7 mouse cellular contexts compared by ENCODE assay signal in genomic region chr5:139345364-139345714, GRCm38 (mm10). TPM values are rescaled to one million over a fixed set of nuclear protein-coding genes. Genes with fewer than 3 reads are reported as not detected.
A peak's percentile ranks its signal among the peaks of the same experiment; 100 is the strongest.
DNase-seq lines count a peak whose midpoint lies in the region; ATAC-seq lines count a peak whose summit lies in the region.

No protein-coding gene starts in this region.

- peak overlapping the region; percentile 48 for H3K9ac ChIP-seq in lung, embryonic 16.5 days (ENCODE audit: low read length)
- no peak overlapping the region; the same call in 1 of the 2 replicates for H3K9ac ChIP-seq in forebrain, embryonic 11.5 days (ENCODE audit: low read length)
- 0 out of 2 replicates have a peak overlapping the region, but pooled peaks have one; percentile 92 for H3K9ac ChIP-seq in limb, embryonic 15.5 days
- H3K9ac ChIP-seq in stomach, embryonic 16.5 days (ENCODE audit: low read length): peak overlapping the region; percentile 71

- no peak for DNase-seq in lung, postnatal 25 days (ENCODE audit: low spot score)
- no peak for DNase-seq in forebrain, embryonic 11.5 days (ENCODE audit: low spot score)
- DNase-seq in frontal cortex, postnatal 10 days (ENCODE audit: low spot score in 2 of 2): no peak
- DNase-seq in urinary bladder, adult 18-20 months (ENCODE audit: low spot score in 2 of 2): no peak

- no peaks in the 10 kb centered on the region for H3K9me3 ChIP-seq in lung, embryonic 16.5 days (ENCODE audit: control insufficient read depth, low read length)
- no peaks in the 10 kb centered on the region for H3K9me3 ChIP-seq in forebrain, embryonic 11.5 days (ENCODE audit: control insufficient read depth, low read length)
- H3K9me3 ChIP-seq in limb, embryonic 15.5 days: no peaks in the 10 kb centered on the region
- H3K9me3 ChIP-seq in stomach, embryonic 16.5 days (replicated peaks; ENCODE audit: control insufficient read depth, low read length): no peaks in the 10 kb centered on the region

- H3K36me3 ChIP-seq in lung, embryonic 16.5 days (ENCODE audit: control insufficient read depth, insufficient read depth, low read length): peaks cover 18% of the 10 kb centered on the region
- H3K36me3 ChIP-seq in forebrain, embryonic 11.5 days (ENCODE audit: control insufficient read depth, insufficient read depth, low read length): peaks cover 5% of the 10 kb centered on the region; the same call in 1 of the 2 replicates
- H3K36me3 ChIP-seq in limb, embryonic 15.5 days: peaks cover 21% of the 10 kb centered on the region
- peaks cover 13% of the 10 kb centered on the region for H3K36me3 ChIP-seq in stomach, embryonic 16.5 days (ENCODE audit: control insufficient read depth, insufficient read depth, low read length)

- peaks cover 10% of the 10 kb centered on the region for H3K4me1 ChIP-seq in lung, embryonic 16.5 days (replicated peaks; ENCODE audit: control insufficient read depth, insufficient read depth, low read length)
- 0 out of 2 replicates have a peak, but pooled peaks cover 2% of the 10 kb centered on the region for H3K4me1 ChIP-seq in forebrain, embryonic 11.5 days (replicated peaks; ENCODE audit: control insufficient read depth, insufficient read depth, low read length)
- H3K4me1 ChIP-seq in limb, embryonic 15.5 days: peaks cover 27% of the 10 kb centered on the region
- H3K4me1 ChIP-seq in stomach, embryonic 16.5 days (ENCODE audit: control insufficient read depth, insufficient read depth, low read length): peaks cover 17% of the 10 kb centered on the region

- 7% methylated on average over 5 of the region's 5 CpGs for WGBS in lung, embryonic 16.5 days
- 17% methylated on average over 5 of the region's 5 CpGs for WGBS in forebrain, embryonic 11.5 days
- 9% methylated on average over 5 of the region's 5 CpGs for WGBS in limb, embryonic 15.5 days
- 7% methylated on average over 5 of the region's 5 CpGs for WGBS in stomach, embryonic 16.5 days

- peak overlapping the region; percentile 17 for H3K27ac ChIP-seq in lung, embryonic 16.5 days (ENCODE audit: low read length)
- H3K27ac ChIP-seq in forebrain, embryonic 11.5 days (ENCODE audit: low read depth, low read length): no peak overlapping the region
- peak overlapping the region; percentile 74 for H3K27ac ChIP-seq in limb, embryonic 15.5 days
- peak overlapping the region; percentile 81 for H3K27ac ChIP-seq in stomach, embryonic 16.5 days (ENCODE audit: low read length)

- no peaks in the 10 kb centered on the region for H3K27me3 ChIP-seq in lung, embryonic 16.5 days (ENCODE audit: control insufficient read depth, insufficient read depth, low read depth, low read length)
- H3K27me3 ChIP-seq in forebrain, embryonic 11.5 days (ENCODE audit: control insufficient read depth, insufficient read depth, low read length): no peaks in the 10 kb centered on the region
- H3K27me3 ChIP-seq in limb, embryonic 15.5 days: no peaks in the 10 kb centered on the region
- H3K27me3 ChIP-seq in stomach, embryonic 16.5 days (ENCODE audit: control insufficient read depth, insufficient read depth, low read length): no peaks in the 10 kb centered on the region

- ATAC-seq in lung, embryonic 16.5 days (ENCODE audit: low read depth): no peak; the same call in 1 of the 2 replicates
- ATAC-seq in forebrain, embryonic 11.5 days (replicated peaks; ENCODE audit: low FRiP score): no peak
- no peak for ATAC-seq in limb, embryonic 15.5 days (ENCODE audit: insufficient number of reproducible peaks, low FRiP score, low TSS enrichment, low read depth)
- peak; percentile 11 for ATAC-seq in stomach, embryonic 16.5 days (ENCODE audit: insufficient read depth, low FRiP score)

- peak overlapping the region; percentile 57 for H3K4me2 ChIP-seq in lung, embryonic 16.5 days (ENCODE audit: low read depth, low read length)
- H3K4me2 ChIP-seq in forebrain, embryonic 11.5 days (ENCODE audit: low read depth, low read length, severe bottlenecking): peak overlapping the region; percentile 6; the same call in 1 of the 2 replicates
- peak overlapping the region; percentile 90 for H3K4me2 ChIP-seq in limb, embryonic 15.5 days
- H3K4me2 ChIP-seq in stomach, embryonic 16.5 days (ENCODE audit: low read depth, low read length): peak overlapping the region; percentile 94

- H3K4me3 ChIP-seq in lung, embryonic 16.5 days (ENCODE audit: low read length): peak overlapping the region; percentile 94
- peak overlapping the region; percentile 58; the same call in 1 of the 2 replicates for H3K4me3 ChIP-seq in forebrain, embryonic 11.5 days (ENCODE audit: low read depth, low read length)
- H3K4me3 ChIP-seq in limb, embryonic 15.5 days: peak overlapping the region; percentile 83
- H3K4me3 ChIP-seq in stomach, embryonic 16.5 days (replicated peaks; ENCODE audit: low read length): peak overlapping the region; percentile 98

RNA-seq across cellular contexts. Expression of gene Cox19, which starts 5.9 kb away (rescaled TPM):
- polyA plus RNA-seq in lung, embryonic 16.5 days (2015; fragmentation: Nextera tagmentation; extraction: Ambion mirVana): 79.8 and 94.4 TPM in 2 replicates
- polyA plus RNA-seq in forebrain, embryonic 11.5 days (2014; fragmentation: Nextera tagmentation; extraction: Ambion mirVana): 103 and 130 TPM in 2 replicates
- polyA plus RNA-seq in limb, embryonic 15.5 days (2015; fragmentation: Nextera tagmentation; extraction: Ambion mirVana): 90.6 and 94.2 TPM in 2 replicates
- polyA plus RNA-seq in stomach, embryonic 16.5 days (2015; fragmentation: Nextera tagmentation; extraction: Ambion mirVana): 107 and 114 TPM in 2 replicates

RNA-seq across cellular contexts. Expression of gene Cyp2w1, which starts 7.1 kb away (rescaled TPM):
- 0.18 and 0.33 TPM in 2 replicates for polyA plus RNA-seq in lung, embryonic 16.5 days (2015; fragmentation: Nextera tagmentation; extraction: Ambion mirVana)
- not detected in 2 replicates for polyA plus RNA-seq in forebrain, embryonic 11.5 days (2014; fragmentation: Nextera tagmentation; extraction: Ambion mirVana)
- 22.8 and 23.5 TPM in 2 replicates for polyA plus RNA-seq in limb, embryonic 15.5 days (2015; fragmentation: Nextera tagmentation; extraction: Ambion mirVana)
- polyA plus RNA-seq in stomach, embryonic 16.5 days (2015; fragmentation: Nextera tagmentation; extraction: Ambion mirVana): 11.4 and 11.5 TPM in 2 replicates

RNA-seq across cellular contexts. Expression of gene Adap1, which starts 19.9 kb away (rescaled TPM):
- polyA plus RNA-seq in lung, embryonic 16.5 days (2015; fragmentation: Nextera tagmentation; extraction: Ambion mirVana): 1.7 and 1.9 TPM in 2 replicates
- polyA plus RNA-seq in forebrain, embryonic 11.5 days (2014; fragmentation: Nextera tagmentation; extraction: Ambion mirVana): 1.9 and 2.0 TPM in 2 replicates
- polyA plus RNA-seq in limb, embryonic 15.5 days (2015; fragmentation: Nextera tagmentation; extraction: Ambion mirVana): 3.2 and 4.1 TPM in 2 replicates
- polyA plus RNA-seq in stomach, embryonic 16.5 days (2015; fragmentation: Nextera tagmentation; extraction: Ambion mirVana): 2.4 and 2.6 TPM in 2 replicates

RNA-seq across cellular contexts. Expression of gene Gpr146, which starts 32.2 kb away (rescaled TPM):
- polyA plus RNA-seq in lung, embryonic 16.5 days (2015; fragmentation: Nextera tagmentation; extraction: Ambion mirVana): 6.6 and 8.6 TPM in 2 replicates
- 1.8 and 1.9 TPM in 2 replicates for polyA plus RNA-seq in forebrain, embryonic 11.5 days (2014; fragmentation: Nextera tagmentation; extraction: Ambion mirVana)
- 2.6 and 3.1 TPM in 2 replicates for polyA plus RNA-seq in limb, embryonic 15.5 days (2015; fragmentation: Nextera tagmentation; extraction: Ambion mirVana)
- polyA plus RNA-seq in stomach, embryonic 16.5 days (2015; fragmentation: Nextera tagmentation; extraction: Ambion mirVana): 3.1 and 4.2 TPM in 2 replicates

RNA-seq across cellular contexts. Expression of gene C130050O18Rik, which starts 59.7 kb away (rescaled TPM):
- 1.3 and 1.7 TPM in 2 replicates for polyA plus RNA-seq in lung, embryonic 16.5 days (2015; fragmentation: Nextera tagmentation; extraction: Ambion mirVana)
- 0.17 and 0.23 TPM in 2 replicates for polyA plus RNA-seq in forebrain, embryonic 11.5 days (2014; fragmentation: Nextera tagmentation; extraction: Ambion mirVana)
- 7.1 and 10.4 TPM in 2 replicates for polyA plus RNA-seq in limb, embryonic 15.5 days (2015; fragmentation: Nextera tagmentation; extraction: Ambion mirVana)
- polyA plus RNA-seq in stomach, embryonic 16.5 days (2015; fragmentation: Nextera tagmentation; extraction: Ambion mirVana): 0.80 and 1.2 TPM in 2 replicates

Comparison
In these comparisons a context has a peak if more than half of its experiments do, and no peak if none do; other contexts are left out.
1. H3K4me2 ChIP-seq: peak in every context shown above with its lines; median percentile 94 in stomach, embryonic 16.5 days; 90 in limb, embryonic 15.5 days; 57 in lung, embryonic 16.5 days; 6 in forebrain, embryonic 11.5 days.